Comparison of ENCODE assay signal across 8 mouse cellular contexts in the genomic region with DNA sequence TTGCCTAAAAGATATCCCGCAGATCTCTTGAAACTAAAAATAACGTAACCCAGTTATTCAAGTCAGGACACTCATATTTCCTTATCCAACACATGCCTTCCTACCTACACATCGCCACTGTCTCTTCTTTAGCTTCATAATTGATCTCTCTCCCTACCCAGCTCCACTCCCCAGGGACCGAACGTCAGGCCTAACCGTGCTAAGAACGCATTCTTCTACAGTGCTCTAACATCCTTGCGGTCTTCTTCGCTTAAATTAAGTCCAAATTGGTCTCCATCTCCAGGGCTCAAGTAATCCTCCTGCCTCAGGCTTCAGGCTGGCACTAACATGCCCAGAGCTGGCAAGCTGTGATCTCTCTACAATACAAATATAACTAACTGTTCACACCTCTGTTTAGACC. TPM values are rescaled to one million over a fixed set of nuclear protein-coding genes. Genes with fewer than 3 reads are reported as not detected.
DNase-seq lines count a peak whose midpoint lies in the region; ATAC-seq and TF ChIP-seq lines count a peak whose summit lies in the region.

No protein-coding gene starts in this region.

- H3K4me3 ChIP-seq in heart, embryonic 10.5 days = peak overlapping the region; percentile 94
- H3K4me3 ChIP-seq in ES-Bruce4 (ENCODE audit: low read depth, low read length) = peak overlapping the region; percentile 72
- peak overlapping the region; percentile 79 for H3K4me3 ChIP-seq in limb, embryonic 13.5 days
- peak overlapping the region; percentile 61 for H3K4me3 ChIP-seq in olfactory bulb, adult 2 months (ENCODE audit: insufficient read depth, low read depth, low read length)

- peak overlapping the region; percentile 100 for H3K27ac ChIP-seq in heart, embryonic 10.5 days
- peak overlapping the region; percentile 78 for H3K27ac ChIP-seq in ES-Bruce4 (ENCODE audit: insufficient read depth, low read length)
- H3K27ac ChIP-seq in limb, embryonic 13.5 days = peak overlapping the region; percentile 99
- H3K27ac ChIP-seq in olfactory bulb, adult 2 months (ENCODE audit: insufficient read depth, low read depth, low read length) = peak overlapping the region; percentile 89

- H3K36me3 ChIP-seq in heart, embryonic 10.5 days = peaks cover 4% of the 10 kb centered on the region; the same call in 1 of the 2 replicates
- H3K36me3 ChIP-seq in ES-Bruce4 (ENCODE audit: control insufficient read depth, insufficient read depth, low read length, poor library complexity, severe bottlenecking) = no peaks in the 10 kb centered on the region
- H3K36me3 ChIP-seq in limb, embryonic 13.5 days = peaks cover 8% of the 10 kb centered on the region

- H3K27me3 ChIP-seq in heart, embryonic 10.5 days (ENCODE audit: insufficient read depth, poor library complexity, severe bottlenecking) = no peaks in the 10 kb centered on the region
- no peaks in the 10 kb centered on the region for H3K27me3 ChIP-seq in ES-Bruce4 (ENCODE audit: control insufficient read depth, insufficient read depth, low read length, poor library complexity, severe bottlenecking)
- no peaks in the 10 kb centered on the region for H3K27me3 ChIP-seq in limb, embryonic 13.5 days

- peak overlapping the region; percentile 77 for H3K4me2 ChIP-seq in limb, embryonic 13.5 days (replicated peaks)

- intact Hi-C loops in heart, postnatal 25 days (cut with DNase I) = loop anchor here (2.0 to 5.0 kb wide), 2 partner anchors 33 to 84 kb away; a partner anchor contains a TSS

- no peak for TF ChIP-seq POLR2A in ES-Bruce4 (IDR thresholded peaks at IDR 0.05; ENCODE audit: insufficient read depth, low read length)
- no peak for TF ChIP-seq POLR2A in olfactory bulb, adult 2 months (IDR thresholded peaks at IDR 0.05; ENCODE audit: insufficient read depth, low read depth, low read length)

- no peaks in the 10 kb centered on the region for H3K9me3 ChIP-seq in heart, embryonic 10.5 days
- no peaks in the 10 kb centered on the region for H3K9me3 ChIP-seq in ES-Bruce4 (replicated peaks; ENCODE audit: control insufficient read depth, insufficient read depth, low read length, poor library complexity, severe bottlenecking)
- H3K9me3 ChIP-seq in limb, embryonic 13.5 days = no peaks in the 10 kb centered on the region

- DNase-seq in heart, embryonic 10.5 days (ENCODE audit: low spot score) = no peak
- DNase-seq in heart, postnatal 25 days (ENCODE audit: low spot score) = no peak
- no peak for DNase-seq in ovary, adult 18-20 months (ENCODE audit: low spot score)
- DNase-seq in gastrocnemius, adult 8-10 months (ENCODE audit: low spot score in 2 of 2) = no peak

- WGBS in heart, embryonic 10.5 days = 37% methylated on average over 9 of the region's 9 CpGs
- WGBS in limb, embryonic 13.5 days = 30% methylated on average over 9 of the region's 9 CpGs
- WGBS in olfactory bulb, adult 2 months = 17% methylated on average over 9 of the region's 9 CpGs

- peak overlapping the region; percentile 69 for H3K9ac ChIP-seq in ES-Bruce4 (ENCODE audit: low read depth, poor library complexity, severe bottlenecking)
- peak overlapping the region; percentile 94 for H3K9ac ChIP-seq in limb, embryonic 13.5 days

- ATAC-seq in erythroid progenitor cell, adult 5-6 weeks (replicated peaks; ENCODE audit: low FRiP score, poor library complexity, severe bottlenecking) = peak; percentile 4
- ATAC-seq in limb, embryonic 13.5 days (ENCODE audit: low FRiP score, low read depth) = no peak

- peaks cover 41% of the 10 kb centered on the region for H3K4me1 ChIP-seq in heart, embryonic 10.5 days
- H3K4me1 ChIP-seq in ES-Bruce4 (ENCODE audit: control insufficient read depth, insufficient read depth, low read length) = peaks cover 3% of the 10 kb centered on the region
- peaks cover 40% of the 10 kb centered on the region for H3K4me1 ChIP-seq in limb, embryonic 13.5 days
- 0 out of 2 replicates have a peak, but pooled peaks cover 3% of the 10 kb centered on the region for H3K4me1 ChIP-seq in olfactory bulb, adult 2 months (ENCODE audit: control insufficient read depth, insufficient read depth, low read length)

- no peak for TF ChIP-seq CTCF in ES-Bruce4 (IDR thresholded peaks at IDR 0.05; ENCODE audit: low read depth, low read length)
- no peak for TF ChIP-seq CTCF in olfactory bulb, adult 2 months (IDR thresholded peaks at IDR 0.05; ENCODE audit: insufficient read depth, low read depth, low read length)

- TF ChIP-seq EP300 in ES-Bruce4 (IDR thresholded peaks at IDR 0.05; ENCODE audit: insufficient read depth, low read depth, low read length) = no peak

RNA-seq across cellular contexts. Expression of a gene that starts 0.7 kb away (rescaled TPM):
- polyA plus RNA-seq in heart, embryonic 10.5 days (2016; fragmentation: Nextera tagmentation; extraction: Ambion mirVana) = 40.8 and 43.8 TPM in 2 replicates
- total RNA-seq in heart, postnatal 25 days (2021) = 10 to 100 TPM; 21.9 to 22.2 TPM
- polyA plus RNA-seq in ES-Bruce4 (2011; ENCODE audit: insufficient read depth, insufficient read length, low read depth, missing spikeins) = 45.2 and 49.8 TPM in 2 replicates
- total RNA-seq in erythroid progenitor cell, adult 5-6 weeks (2015; ENCODE audit: low replicate concordance) = 13.4 and 28.8 TPM in 2 replicates
- total RNA-seq in erythroid progenitor cell, adult 5-6 weeks (2017; ENCODE audit: low replicate concordance) = 3.3 and 6.5 TPM in 2 replicates
- polyA plus RNA-seq in limb, embryonic 13.5 days (2015; fragmentation: Nextera tagmentation; extraction: Ambion mirVana) = 61.1 and 66.2 TPM in 2 replicates
- not detected in 2 replicates for polyA plus RNA-seq in olfactory bulb, adult 2 months (2012; ENCODE audit: insufficient read depth, insufficient read length, low replicate concordance, missing spikeins)
- 10 to 100 TPM; 31.9 to 39.7 (median 37.3) TPM for total RNA-seq in gastrocnemius, adult 8-10 months (2022)

RNA-seq across cellular contexts. Expression of a gene that starts 17.2 kb away (rescaled TPM):
- polyA plus RNA-seq in heart, embryonic 10.5 days (2016; fragmentation: Nextera tagmentation; extraction: Ambion mirVana) = 37.5 and 39.3 TPM in 2 replicates
- 10 to 100 TPM; 26.1 to 29.9 TPM for total RNA-seq in heart, postnatal 25 days (2021)
- polyA plus RNA-seq in ES-Bruce4 (2011; ENCODE audit: insufficient read depth, insufficient read length, low read depth, missing spikeins) = 42.9 and 52.0 TPM in 2 replicates
- 6.7 and 10.8 TPM in 2 replicates for total RNA-seq in erythroid progenitor cell, adult 5-6 weeks (2015; ENCODE audit: low replicate concordance)
- 11.6 and 24.5 TPM in 2 replicates for total RNA-seq in erythroid progenitor cell, adult 5-6 weeks (2017; ENCODE audit: low replicate concordance)
- polyA plus RNA-seq in limb, embryonic 13.5 days (2015; fragmentation: Nextera tagmentation; extraction: Ambion mirVana) = 43.5 and 43.9 TPM in 2 replicates
- not detected in 2 replicates for polyA plus RNA-seq in olfactory bulb, adult 2 months (2012; ENCODE audit: insufficient read depth, insufficient read length, low replicate concordance, missing spikeins)
- total RNA-seq in gastrocnemius, adult 8-10 months (2022) = 10 to 100 TPM; 25.6 to 30.3 (median 29.0) TPM

RNA-seq across cellular contexts. Expression of a gene that starts 17.2 kb away (rescaled TPM):
- polyA plus RNA-seq in heart, embryonic 10.5 days (2016; fragmentation: Nextera tagmentation; extraction: Ambion mirVana) = 109 and 150 TPM in 2 replicates
- total RNA-seq in heart, postnatal 25 days (2021) = 10 to 100 TPM; 74.3 to 84.4 TPM
- 177 and 182 TPM in 2 replicates for polyA plus RNA-seq in ES-Bruce4 (2011; ENCODE audit: insufficient read depth, insufficient read length, low read depth, missing spikeins)
- 10.1 and 22.0 TPM in 2 replicates for total RNA-seq in erythroid progenitor cell, adult 5-6 weeks (2015; ENCODE audit: low replicate concordance)
- 9.0 and 10.1 TPM in 2 replicates for total RNA-seq in erythroid progenitor cell, adult 5-6 weeks (2017; ENCODE audit: low replicate concordance)
- polyA plus RNA-seq in limb, embryonic 13.5 days (2015; fragmentation: Nextera tagmentation; extraction: Ambion mirVana) = 120 and 128 TPM in 2 replicates
- not detected in 2 replicates for polyA plus RNA-seq in olfactory bulb, adult 2 months (2012; ENCODE audit: insufficient read depth, insufficient read length, low replicate concordance, missing spikeins)
- 100 to 1,000 TPM in 2 of 4 experiments, 10 to 100 TPM in 2; 46.7 to 104 (median 77.5) TPM for total RNA-seq in gastrocnemius, adult 8-10 months (2022)

RNA-seq across cellular contexts. Expression of a gene that starts 32.4 kb away (rescaled TPM):
- 0.87 and 1.3 TPM in 2 replicates for polyA plus RNA-seq in heart, embryonic 10.5 days (2016; fragmentation: Nextera tagmentation; extraction: Ambion mirVana)
- total RNA-seq in heart, postnatal 25 days (2021) = not detected
- polyA plus RNA-seq in ES-Bruce4 (2011; ENCODE audit: insufficient read depth, insufficient read length, low read depth, missing spikeins) = 0.52 and 0.73 TPM in 2 replicates
- total RNA-seq in erythroid progenitor cell, adult 5-6 weeks (2015; ENCODE audit: low replicate concordance) = not detected in 2 replicates
- total RNA-seq in erythroid progenitor cell, adult 5-6 weeks (2017; ENCODE audit: low replicate concordance) = 3.3 TPM in 1 of 2 replicates, not detected in the other
- 2.2 and 2.3 TPM in 2 replicates for polyA plus RNA-seq in limb, embryonic 13.5 days (2015; fragmentation: Nextera tagmentation; extraction: Ambion mirVana)
- polyA plus RNA-seq in olfactory bulb, adult 2 months (2012; ENCODE audit: insufficient read depth, insufficient read length, low replicate concordance, missing spikeins) = not detected in 2 replicates
- total RNA-seq in gastrocnemius, adult 8-10 months (2022) = not detected

RNA-seq across cellular contexts. Expression of a gene that starts 33.4 kb away (rescaled TPM):
- 86.8 and 92.0 TPM in 2 replicates for polyA plus RNA-seq in heart, embryonic 10.5 days (2016; fragmentation: Nextera tagmentation; extraction: Ambion mirVana)
- total RNA-seq in heart, postnatal 25 days (2021) = 10 to 100 TPM; 80.7 to 81.5 TPM
- polyA plus RNA-seq in ES-Bruce4 (2011; ENCODE audit: insufficient read depth, insufficient read length, low read depth, missing spikeins) = 59.8 and 66.0 TPM in 2 replicates
- 26.8 and 39.3 TPM in 2 replicates for total RNA-seq in erythroid progenitor cell, adult 5-6 weeks (2015; ENCODE audit: low replicate concordance)
- 1.7 and 14.2 TPM in 2 replicates for total RNA-seq in erythroid progenitor cell, adult 5-6 weeks (2017; ENCODE audit: low replicate concordance)
- polyA plus RNA-seq in limb, embryonic 13.5 days (2015; fragmentation: Nextera tagmentation; extraction: Ambion mirVana) = 110 and 116 TPM in 2 replicates
- not detected in 2 replicates for polyA plus RNA-seq in olfactory bulb, adult 2 months (2012; ENCODE audit: insufficient read depth, insufficient read length, low replicate concordance, missing spikeins)
- total RNA-seq in gastrocnemius, adult 8-10 months (2022) = 100 to 1,000 TPM; 102 to 110 (median 106) TPM
